Mouse (Mus musculus) myocyte (in vitro differentiated cells): ENCODE measurements at regions not wholly inside any gene's neighbourhood (a gene's known extent, or its start where the extent isn't known, plus 50 kb on each side); places are given as distances from the start of the nearest gene placed in this dataset.

Source experiments
- MAX ChIP-seq: IDR thresholded peaks from one replicate; pipeline ENCODE4 v1.6.1; 2011; ENCODE audit warnings: low read depth, mild to moderate bottlenecking, control low read depth
- POLR2A ChIP-seq: IDR thresholded peaks from one replicate; pipeline ENCODE4 v1.6.1; 2011; ENCODE audit warnings: low read depth, mild to moderate bottlenecking, control low read depth, moderate library complexity; ENCODE audit not compliant: insufficient read length
- POLR2AphosphoS2 ChIP-seq: IDR thresholded peaks from one replicate; pipeline ENCODE4 v1.6.1; 2011; ENCODE audit warnings: low read depth, control low read depth; ENCODE audit not compliant: insufficient read length
- REST ChIP-seq: IDR thresholded peaks from one replicate; pipeline ENCODE4 v1.6.1; 2011; ENCODE audit warnings: mild to moderate bottlenecking, control low read depth, moderate library complexity; ENCODE audit not compliant: insufficient read depth, insufficient read length
- SRF ChIP-seq: IDR thresholded peaks from one replicate; pipeline ENCODE4 v1.6.1; 2011; ENCODE audit warnings: low read depth; ENCODE audit not compliant: control insufficient read depth, insufficient read length
- TCF12 ChIP-seq: IDR thresholded peaks from one replicate; pipeline ENCODE4 v1.6.1; 2011; ENCODE audit warnings: mild to moderate bottlenecking, control low read depth; ENCODE audit not compliant: poor library complexity, insufficient read depth, severe bottlenecking
- TCF3 ChIP-seq: IDR thresholded peaks from one replicate; pipeline ENCODE4 v1.6.1; 2011; ENCODE audit warnings: low read depth, control low read depth; ENCODE audit not compliant: insufficient read length
- USF1 ChIP-seq: IDR thresholded peaks from one replicate; pipeline ENCODE4 v1.6.1; 2011; ENCODE audit warnings: low read depth, mild to moderate bottlenecking, control low read depth, moderate library complexity

GRCm38 (mm10) chr15:85645396-85645795 is 63.1 kb upstream of the Wnt7b start:
- TF ChIP-seq POLR2A, result no peak
- no peak for TF ChIP-seq USF1
- no peak for TF ChIP-seq TCF3
- no peak for TF ChIP-seq TCF12
- TF ChIP-seq POLR2AphosphoS2, result no peak
- no peak for TF ChIP-seq SRF
- no peak for TF ChIP-seq MAX
- no peak for TF ChIP-seq REST
